Mouse (Mus musculus) kidney, postnatal 36 days (tissue): ENCODE results near the gene Tesk2.
"Not testable (repeated sequence)": the region's sequence is repeated elsewhere in the genome, so short reads cannot be mapped to it uniquely, and the experiment has no call there.

Source experiments
- DNase-seq, 2 experiments: peaks; one replicate each; pipeline ENCODE4 v3.0.0; 2021 to 2022; ENCODE audit warnings: mixed read lengths in 2 of 2

Gene Tesk2

DNA sequence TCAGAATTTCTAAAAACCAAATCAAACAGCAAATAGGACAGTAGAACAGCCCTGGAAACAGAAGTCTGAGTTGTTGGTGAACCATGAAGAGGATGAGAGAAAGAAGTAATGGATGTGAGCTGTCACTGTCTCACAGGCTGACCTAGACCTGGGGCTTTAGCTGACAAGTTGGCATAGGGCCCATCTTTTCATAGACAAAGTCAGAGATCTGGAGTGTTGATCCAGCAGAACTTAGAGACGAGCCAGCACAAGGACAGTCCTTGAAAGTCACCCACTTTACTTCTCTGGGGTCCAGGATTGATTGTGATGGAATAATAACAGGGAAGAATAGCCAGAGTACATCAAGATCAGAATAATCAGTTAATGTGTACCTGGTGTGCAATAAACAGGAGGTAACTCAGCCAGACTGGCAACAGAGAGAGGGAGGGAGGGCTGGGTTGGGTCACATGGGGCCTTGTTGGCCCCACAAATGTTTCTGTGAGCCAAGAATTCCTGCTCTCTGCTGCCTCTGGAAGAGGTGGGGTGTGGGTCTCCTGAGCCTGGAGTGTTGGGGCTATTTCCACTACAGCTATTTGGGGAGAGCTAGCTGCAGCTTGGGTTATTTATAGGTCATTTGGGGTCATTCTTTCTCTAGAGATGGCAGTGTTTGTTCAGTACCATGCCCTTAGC is 75.8 kb downstream of the Tesk2 start:
- peak; percentile 60 to 78 for DNase-seq

DNA sequence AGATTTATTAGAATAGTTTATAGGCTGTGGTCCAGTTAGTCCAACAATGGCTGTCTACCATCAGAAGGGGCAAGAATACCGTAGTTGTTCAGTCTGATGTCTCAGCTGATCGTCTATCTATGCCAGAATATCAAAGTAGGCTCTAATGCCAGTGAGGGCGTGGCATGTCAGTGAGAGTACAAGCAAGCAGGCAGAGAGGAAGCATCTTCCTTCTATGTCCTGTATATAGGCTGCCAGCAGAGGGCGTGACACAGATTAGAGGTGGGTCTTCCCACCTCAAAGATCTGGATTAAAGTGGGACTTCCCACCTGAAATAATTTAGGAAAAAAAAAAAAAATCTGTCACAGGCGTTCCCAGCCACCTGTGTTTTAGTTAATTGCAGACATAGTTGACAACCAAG is 79.2 kb downstream of the Tesk2 start:
- peak in 1 of 2 experiments; percentile 45 for DNase-seq

DNA sequence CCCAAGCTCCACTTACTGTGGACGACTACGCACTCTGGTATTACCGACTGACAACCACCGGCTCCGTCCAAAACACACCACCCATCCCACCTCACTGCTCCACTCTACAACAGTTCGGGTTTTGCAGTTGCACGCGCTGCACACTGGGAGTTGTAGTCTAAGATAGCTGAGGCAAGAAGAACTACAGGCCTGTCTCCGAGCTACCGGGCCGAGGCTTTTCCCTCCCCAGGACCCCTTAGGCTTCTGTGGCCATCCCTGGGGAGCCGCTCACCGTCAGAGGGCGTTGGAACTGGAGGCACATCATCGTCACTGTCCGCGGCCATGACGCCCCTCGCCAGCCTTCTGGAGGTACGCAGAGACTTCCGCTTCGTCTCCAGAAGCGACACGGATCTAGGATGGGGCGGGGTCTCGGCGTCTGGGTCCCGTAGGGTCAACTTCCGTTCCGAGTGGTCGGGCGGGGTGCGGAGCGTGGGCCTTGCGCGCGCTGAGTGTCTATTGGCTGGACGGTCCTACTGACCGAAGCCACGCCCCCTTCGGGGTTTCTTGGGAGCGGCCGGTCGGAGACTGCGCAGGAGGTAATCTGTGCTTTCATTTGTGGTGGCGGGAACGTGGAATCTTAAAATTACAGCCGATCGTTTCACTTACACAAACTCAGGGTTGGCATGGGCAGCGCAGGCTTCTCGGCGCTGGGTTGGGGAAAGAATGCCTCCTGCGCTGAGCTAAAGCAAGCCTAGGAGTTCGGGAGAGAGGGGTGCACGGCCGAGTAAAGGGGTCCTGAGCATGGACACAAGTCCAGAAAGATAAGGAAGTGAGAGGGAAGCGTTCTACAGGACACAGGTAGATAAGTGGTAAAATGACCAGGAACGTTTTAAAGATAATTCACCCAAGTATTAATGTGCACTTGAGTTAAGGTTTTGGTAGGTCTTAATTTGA is 86.7 kb downstream of the Tesk2 start, which contains the start of the genes Toe1 and Mutyh:
Gene Toe1, minus strand, starts transcription at position 444 of the 933 bp plus-strand sequence.
Gene Mutyh, plus strand, starts transcription at position 527 of the 933 bp plus-strand sequence.
- peak; percentile 97 to 98 for DNase-seq

DNA sequence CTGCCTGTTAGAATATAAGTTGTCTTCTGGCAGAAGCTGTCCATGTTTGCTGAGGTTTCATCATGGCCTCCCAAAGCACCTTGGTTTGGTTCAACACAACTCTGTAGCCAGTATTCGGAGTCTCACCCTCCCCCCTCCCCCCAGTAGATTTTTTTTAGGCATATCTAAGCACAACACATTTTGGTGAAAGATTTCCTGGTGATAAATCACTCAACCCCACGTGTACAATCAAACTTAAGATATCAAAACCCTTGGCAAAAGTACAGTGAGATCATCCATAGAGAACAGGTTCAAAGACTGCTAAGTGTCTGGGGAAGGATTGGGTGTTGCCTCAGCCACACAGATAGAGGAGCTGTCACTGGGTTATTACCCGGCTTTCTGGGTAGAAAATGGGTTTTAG is 90.3 kb downstream of the Tesk2 start:
- no peak for DNase-seq

DNA sequence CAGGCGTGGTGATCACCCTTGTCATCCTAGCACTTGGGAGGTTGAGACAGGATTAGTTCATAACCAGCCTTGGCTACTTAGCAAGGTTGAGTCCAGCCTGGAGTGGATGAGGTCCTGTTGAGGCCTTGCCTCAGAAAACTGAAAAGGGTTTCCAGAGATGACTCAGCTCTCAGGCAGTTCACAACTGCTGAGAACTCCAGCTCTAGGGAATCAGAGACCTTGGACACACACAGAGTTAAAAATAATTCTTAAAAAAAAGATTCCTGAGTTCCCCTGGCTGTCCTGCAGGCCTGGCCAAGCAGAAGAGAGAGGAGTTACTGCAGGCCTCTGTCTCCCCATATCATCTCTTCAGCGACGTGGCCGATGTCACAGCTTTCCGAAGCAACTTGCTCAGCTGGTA is 94.5 kb downstream of the Tesk2 start:
- DNase-seq = no peak

DNA sequence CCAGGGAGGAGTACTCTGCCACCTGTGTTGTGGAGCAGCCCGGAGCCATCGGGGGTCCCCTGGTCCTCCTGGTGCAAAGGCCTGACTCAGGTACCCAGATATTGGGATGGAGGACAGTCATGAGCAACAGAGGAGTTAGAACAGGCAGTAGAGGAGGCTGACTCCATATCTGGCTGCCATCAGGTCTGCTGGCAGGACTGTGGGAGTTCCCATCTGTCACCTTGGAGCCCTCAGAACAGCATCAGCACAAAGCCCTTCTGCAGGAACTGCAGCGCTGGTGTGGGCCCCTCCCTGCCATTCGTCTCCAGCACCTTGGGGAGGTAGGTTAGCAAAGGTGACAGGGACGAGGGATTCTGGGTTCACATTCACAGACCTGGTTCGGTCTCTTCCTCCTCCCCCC is 96.7 kb downstream of the Tesk2 start:
- no peak for DNase-seq

DNA sequence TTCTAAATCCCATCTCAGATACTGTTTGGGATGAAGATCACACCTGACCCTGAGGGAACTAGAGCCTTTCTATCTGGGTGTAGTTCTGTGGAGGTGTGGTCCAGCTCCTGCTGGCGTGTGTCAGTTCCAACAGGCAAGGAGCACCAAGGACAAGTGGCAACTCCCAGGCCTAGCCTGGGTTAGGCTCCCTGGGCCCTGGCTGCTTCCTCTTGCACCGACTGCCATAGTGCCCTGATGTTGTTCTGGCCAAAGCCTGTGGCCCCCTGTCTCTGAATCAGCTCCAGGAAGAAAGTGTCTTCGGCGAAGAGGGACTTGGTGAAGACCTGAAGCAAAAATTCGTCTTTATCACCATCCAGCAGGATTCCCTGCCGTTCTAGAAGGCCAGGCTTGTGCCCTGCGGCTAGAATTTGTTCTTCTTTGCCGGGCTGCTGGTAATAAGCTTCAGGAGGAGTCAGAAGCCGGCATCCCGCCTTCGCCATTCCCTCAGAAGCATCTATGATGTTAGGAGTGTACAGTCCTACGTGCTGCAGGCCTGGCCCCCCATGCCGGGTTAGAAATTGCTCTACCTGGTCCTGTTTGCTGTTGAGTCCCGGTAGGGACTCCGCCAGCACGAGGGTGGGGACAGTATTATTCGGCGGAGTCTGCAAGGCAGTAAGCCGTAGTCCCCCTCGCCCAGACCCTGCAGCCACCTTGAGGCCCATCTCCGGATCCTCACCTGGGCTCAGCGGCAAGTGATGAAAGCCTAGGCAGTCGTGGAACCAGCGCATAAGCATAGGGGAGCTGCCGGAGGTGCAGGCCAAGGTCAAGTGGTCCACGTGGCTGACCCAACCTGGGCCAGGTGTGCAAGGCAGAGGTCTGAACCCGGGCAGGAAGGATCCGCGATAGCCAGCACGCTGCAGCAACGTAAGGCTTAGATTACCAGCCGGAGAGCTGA is 99.5 kb downstream of the Tesk2 start:
- DNase-seq = no peak

DNA sequence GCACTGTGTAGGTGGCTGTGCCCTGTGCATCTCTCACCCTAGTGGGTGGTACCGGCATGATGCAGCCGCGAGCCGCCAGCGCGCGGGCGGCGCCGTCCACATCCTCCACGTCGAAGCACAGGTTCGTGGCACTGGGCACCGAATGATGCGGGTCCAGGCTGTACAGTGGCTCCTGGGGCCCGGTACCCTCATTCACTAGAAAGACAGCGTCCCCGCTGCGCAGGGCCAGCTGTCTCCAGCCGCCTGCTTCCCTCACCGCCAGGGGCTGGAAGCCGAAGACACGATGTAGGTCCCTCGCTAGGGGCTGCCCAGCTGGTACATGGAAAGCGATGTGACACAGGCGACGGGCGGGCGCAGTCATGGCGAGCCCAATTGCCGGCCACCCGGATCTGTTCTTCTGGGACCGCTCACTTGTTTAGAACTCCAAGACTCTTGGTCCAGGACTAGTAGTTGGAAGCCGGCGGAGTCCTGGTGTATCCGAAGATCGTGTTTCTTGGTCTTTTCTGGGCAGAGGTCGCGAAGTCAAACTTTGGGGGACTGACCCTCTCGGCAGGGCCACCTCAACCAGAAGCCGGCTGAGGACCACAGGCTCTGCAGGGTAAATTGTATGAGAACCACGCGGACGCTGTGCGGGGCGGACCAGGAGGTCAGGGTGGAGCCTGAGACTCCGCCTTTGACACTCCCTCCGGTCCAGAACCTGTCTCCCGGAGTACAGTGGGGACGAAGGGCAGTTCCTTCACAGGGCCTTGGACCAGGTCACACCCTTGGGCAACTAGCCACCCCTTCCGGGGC is 100.3 kb downstream of the Tesk2 start:
- DNase-seq = peak; percentile 94 to 96

DNA sequence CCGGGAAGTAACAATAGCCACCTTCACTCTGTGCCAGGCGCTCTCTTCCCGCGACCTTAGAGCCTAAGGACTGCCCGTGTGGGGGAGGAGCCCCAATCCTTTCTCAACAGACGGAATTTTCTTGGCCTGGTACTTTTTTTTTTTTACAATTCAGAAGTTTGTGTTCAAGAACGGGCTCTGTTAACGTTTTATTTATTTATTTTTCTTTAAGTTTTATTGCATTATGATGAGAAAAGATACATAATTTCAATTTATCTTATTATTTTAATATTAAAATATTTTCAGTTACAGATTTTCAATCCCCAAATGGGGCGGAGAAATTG is 100.9 kb downstream of the Tesk2 start, which contains the start of gene Hpdl:
Gene Hpdl, minus strand, starts transcription at position 14 of the 323 bp plus-strand sequence.
- DNase-seq = no peak

DNA sequence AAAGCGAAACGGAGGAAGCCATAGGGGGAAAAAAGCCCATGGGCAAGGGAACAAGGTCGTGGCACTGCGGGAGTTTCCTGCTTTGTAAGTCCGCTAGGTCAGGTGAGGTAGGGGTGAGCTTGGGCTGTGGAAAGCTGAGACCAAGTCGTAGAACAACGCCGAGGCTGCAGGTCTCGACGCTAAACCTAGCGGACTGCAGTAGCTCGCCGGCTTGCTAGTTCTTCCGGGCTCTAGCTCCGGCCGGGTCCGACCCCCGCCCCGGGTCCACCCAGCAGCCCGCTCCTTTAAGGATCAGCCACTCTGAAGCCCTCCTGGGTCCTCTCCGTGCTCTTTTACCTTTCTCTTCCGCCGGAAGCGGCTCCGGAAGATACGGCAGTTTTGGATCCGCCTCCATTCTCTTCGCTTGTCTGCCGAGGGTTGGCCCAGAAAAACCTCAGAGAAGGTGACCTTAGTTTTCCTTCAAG is 103.8 kb downstream of the Tesk2 start:
- peak; percentile 85 to 86 for DNase-seq

DNA sequence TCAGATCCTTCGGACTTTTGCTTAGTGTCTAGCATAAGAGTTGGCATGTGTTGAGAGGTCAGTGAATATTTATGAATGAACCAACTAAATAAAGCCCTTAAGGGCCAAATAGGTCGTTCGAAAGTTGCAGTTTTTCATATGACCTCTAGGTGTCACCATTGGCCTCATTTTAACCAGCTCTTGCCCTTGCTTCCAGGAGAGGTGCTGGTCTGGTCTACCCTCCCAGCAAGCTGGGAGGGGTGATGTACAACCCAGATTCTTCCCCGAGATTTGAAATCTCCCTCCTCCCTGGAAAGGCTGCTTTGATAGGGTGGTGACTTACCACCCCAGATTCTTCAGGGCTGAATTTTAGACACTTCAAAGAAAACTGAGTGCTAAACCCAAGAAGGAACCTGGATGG is 107.1 kb downstream of the Tesk2 start:
- peak; percentile 36 to 61 for DNase-seq

DNA sequence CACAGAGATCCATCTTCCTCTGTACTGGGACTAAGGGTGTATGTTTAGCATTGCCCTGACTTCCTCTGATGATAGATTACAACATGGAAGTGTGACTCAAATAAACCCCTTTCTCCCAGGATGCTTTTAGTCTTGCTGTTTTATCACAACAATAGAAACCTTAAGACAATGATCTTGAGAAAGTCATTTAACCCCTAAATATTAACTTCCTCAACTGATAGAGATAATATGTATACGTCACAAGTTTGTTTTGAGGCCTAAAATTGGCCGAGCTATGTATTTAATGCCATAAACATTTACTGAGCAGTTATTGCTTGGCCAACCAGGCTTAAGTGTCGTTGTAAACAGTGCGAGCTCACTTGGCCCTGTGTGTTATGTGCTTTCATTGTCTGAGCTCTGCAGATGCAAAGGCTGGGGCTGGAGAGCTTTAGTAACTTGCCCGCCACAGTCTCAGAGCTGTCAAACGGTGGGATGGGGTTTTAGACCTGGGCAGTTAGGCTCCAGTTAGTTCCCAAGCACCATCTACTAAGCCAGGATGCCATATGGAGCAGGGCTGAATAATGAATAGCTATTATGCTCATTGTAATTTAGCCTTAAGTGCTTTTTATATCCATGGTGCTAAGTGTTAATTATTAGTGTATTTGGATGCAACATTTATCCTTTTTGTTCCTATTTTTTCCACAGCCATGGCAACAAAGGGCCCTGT is 108.8 kb downstream of the Tesk2 start:
- no peak for DNase-seq

DNA sequence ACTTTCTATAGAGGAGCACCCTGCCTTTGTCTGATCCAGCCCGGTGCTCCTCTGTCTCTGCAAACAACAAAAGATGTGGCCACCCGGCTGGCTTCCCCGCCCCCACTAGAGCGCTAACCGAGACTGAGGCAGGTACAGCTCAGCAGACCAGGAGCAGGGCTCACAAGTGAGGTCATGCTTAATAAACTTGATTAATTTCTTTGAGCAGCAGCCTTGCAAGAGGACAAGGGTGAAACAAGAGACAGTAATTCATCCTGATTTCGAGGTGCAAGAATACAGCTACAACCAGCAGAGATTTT is 109.3 kb downstream of the Tesk2 start:
- peak in 1 of 2 experiments; percentile 44 for DNase-seq

DNA sequence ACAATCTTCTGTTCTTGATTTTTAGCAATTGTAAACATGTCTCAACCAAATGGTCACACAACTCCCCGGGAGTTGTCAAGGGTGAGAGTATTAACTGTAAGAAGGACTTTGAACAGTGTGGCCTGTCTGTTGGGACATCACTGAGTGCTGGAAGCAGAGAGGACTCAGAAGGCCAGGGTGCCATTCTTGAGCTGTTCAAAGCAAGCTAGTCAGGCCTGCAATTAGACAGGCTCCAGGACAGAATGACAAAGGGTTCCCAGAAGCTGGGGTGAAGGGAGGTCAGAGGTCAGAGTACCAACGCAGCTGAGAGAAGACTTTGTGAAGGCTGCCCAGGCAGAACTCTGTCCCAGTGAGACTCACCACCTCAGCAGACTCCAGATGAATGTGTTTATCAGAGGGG is 118.3 kb downstream of the Tesk2 start:
- DNase-seq = peak; percentile 62 to 65

DNA sequence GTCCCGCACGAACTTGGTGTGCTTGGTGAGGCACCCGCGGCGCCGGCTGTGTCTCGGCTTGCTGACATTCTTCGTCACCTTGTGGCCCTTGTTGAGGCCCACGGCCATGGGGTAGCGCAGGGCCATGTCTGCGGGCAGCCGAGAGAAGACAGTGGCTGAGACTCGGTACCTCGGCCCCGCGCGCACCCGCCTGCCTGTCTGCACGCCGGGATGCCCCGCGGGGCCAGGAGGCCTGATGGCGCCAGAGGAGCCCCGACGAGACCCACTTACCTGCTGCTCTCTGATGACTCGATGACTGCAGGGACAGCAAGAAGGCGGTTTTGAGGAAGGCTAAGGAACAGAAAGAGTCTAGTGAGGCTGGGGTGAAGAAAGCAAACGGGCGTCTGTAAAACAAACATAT is 119.3 kb downstream of the Tesk2 start:
- DNase-seq = not testable (repeated sequence)

DNA sequence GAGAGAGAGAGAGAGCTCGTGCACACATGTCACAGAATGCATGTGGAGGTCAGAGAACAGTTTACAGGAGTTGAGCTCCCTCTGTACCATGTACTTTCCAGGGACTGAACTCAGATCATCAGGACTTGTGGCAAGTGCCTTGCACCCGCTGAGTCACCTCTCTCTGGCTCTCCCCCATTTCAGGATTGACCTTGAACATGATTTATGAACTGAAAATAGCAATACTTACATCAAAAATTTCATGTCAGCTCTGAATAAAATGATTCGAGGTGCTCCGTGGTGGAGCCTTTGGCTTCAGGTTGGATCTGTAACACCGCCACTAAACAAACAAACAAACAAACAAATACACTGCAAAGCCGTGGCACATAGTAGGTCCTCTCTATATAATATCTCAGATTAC is 120.1 kb downstream of the Tesk2 start:
- DNase-seq = no peak

DNA sequence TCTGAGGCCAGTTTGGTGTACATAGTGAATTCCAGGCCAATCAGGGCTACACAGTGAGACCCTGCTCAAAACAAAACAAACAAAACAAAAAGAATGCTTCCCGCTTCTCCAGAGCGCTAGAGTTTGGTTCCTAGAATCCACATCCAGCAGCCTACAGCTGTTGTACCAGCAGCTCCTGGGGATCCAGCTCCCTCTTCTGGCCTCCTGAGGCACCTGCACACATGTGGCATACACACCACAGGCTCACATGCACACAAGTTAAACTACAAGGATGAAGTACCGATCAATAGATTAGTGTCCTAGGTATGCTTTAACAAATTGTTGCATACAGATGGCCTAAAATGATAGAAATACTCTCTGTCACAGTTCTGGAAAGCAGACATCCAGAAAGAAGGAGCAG is 123.6 kb downstream of the Tesk2 start:
- DNase-seq = no peak

DNA sequence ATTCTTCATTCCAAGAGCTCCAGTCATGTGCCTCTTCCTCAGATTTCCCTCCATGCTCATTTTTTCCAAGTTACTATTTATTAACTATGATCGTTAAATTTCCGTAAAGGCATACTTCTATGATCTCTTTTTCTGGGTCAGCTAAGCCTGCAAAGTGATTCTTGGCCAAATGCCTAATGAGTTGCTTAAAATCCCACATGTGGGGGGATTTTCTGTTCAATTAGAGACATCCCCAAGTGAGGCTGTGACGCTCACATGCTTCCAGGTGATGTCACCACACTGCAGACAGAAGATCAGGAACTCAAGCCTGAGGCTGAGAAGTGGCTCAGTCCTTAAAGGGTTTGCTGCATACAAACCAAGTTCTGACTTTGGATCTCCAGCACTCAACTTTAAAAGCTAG is 129.2 kb downstream of the Tesk2 start:
- DNase-seq = no peak

DNA sequence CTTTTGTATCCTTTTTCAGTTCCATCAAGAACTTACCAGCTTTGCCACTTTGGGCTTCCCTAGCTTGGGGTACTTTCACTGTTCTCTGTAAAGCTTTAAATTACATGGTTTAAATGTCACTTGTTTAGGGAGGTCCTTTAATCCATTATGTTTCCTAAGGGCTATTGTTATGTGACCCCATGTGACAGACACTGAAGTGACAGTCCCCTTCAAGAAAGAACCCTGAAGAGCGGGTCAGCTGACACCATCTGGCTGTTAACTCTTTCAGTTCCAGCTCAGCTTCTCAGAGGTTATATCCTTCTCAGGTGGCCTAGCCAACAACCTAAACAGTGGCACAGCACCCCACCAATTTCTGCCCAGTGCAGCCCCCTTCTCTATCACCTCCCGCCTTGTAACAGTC is 133.5 kb downstream of the Tesk2 start:
- DNase-seq = no peak
